Mouse (Mus musculus) embryonic stem cell, embryonic (primary cell): ENCODE measurements around the gene Klhl7.

Experiments used
- CTCF ChIA-PET, 4 experiments: fragments of 300-600 bp in 2 of 4; fragments of 350-600 bp in 2 of 4; sonication (Branson Sonifier 250); formaldehyde crosslinking; loops; one replicate each; lab custom pipeline; 2022; ENCODE audit warnings: inconsistent platforms in 2 of 4; lab: Charles Lee
- POLR2A ChIA-PET, 4 experiments: fragments of 300-600 bp in 2 of 4; fragments of 350-600 bp in 2 of 4; sonication (Branson Sonifier 250); formaldehyde crosslinking; loops; one replicate each; lab custom pipeline; 2022; ENCODE audit warnings: antibody characterized with exemption in 4 of 4, inconsistent platforms in 1 of 4; lab: Charles Lee

Gene Klhl7

DNA sequence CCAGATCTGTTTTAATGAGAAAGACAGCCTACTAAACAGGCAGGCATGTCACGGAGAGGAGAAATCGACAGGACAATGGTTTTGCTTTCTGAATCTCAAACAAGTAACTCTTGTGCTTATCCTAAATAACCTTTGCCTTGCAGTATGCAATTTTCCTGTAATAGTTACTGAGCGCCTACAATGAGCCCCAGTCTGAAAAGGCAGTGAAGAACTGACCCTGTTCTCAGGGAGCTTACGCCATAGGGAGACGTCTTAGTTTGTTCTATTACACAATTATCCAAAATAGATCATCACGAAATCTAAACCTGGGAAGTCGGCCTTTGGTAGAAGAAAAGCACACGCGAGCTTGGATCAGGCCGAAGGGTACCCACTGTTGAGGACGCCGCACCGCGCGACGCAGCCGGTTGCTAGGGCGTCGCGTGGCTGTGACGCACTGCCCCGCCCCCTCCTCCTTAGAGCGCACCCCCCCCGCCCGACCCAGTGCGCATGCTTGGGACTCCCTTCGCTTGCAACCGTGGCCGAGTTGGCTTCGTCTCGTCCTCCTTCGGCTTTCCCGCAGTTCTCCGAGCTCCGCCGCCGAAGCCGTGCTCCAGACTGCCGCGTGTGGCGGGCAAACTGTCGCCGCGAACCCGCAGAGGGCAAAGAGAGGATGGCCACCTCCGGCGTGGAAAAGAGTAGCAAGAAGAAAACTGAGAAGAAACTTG, at the start of gene Klhl7:
Gene Klhl7 (plus strand): TSS at position 500 of the 704 bp plus-strand sequence.
- CTCF ChIA-PET, result interaction anchor here in 3 of 4 experiments (0.6 to 1.3 kb wide), 3 partner anchors 10 to 732 kb away, joined by 3 to 4 read pairs (median 3); no protein-coding TSS in a partner anchor
- POLR2A ChIA-PET, result interaction anchor here (0.5 to 2.1 kb wide), 22 partner anchors 8 to 716 kb away, joined by 3 to 8 read pairs (median 3); partner anchors contain the start of gene Atg9b (in 1 of the 4)

DNA sequence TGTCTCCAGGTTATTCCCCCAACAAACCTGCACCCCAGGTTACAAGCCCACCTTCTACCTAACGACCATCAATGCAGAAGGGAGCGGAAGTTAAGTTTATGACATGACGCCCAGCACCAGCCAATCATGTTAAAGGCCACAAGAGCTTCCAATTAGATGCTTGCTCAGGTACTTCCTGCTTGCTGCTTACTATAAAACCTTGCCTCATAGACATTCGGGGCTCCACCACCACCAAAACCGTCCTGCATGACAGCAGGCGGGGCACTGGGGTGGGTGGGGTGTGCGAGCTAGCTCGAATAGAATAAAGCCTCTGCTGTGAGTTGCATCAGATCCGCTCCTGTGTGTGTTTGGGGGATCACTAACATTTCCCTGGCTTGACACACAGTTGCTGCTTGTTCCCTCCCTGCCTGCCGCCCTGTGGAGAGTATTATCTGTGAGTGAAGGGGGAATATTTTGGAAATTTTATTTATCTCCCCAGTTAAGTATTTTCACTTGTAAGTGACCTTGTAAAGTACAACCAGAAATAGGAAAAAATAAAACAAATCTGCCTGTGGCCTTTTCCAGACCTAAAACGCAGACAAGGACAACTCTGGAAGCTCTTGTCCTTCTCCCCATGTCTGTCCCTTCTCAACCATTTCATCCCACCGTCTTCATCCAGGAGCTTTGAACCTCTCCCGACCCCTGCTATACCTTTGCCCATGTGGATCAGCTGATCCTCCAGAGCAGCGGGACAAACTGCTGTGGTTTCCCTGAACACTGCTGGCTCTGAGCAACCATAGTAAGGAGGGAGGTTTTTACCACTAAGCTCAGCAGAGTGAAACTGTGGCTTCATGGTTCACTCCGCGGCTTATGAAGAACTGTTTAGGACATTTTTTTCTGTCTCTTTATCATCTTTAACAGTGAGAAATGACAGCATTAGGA, 48.4 kb upstream of the Klhl7 start:
- POLR2A ChIA-PET, result interaction anchor here in 3 of 4 experiments (0.6 to 3.0 kb wide), 13 partner anchors 10 to 1616 kb away, joined by 3 to 13 read pairs (median 3); partner anchors contain the start of genes Tmub1 (in 1 of the 3) and Tomm7 (in 1 of the 3)
- CTCF ChIA-PET, result interaction anchor here in 3 of 4 experiments (0.5 to 1.2 kb wide), 5 partner anchors 25 to 373 kb away, joined by 3 to 4 read pairs (median 3); no protein-coding TSS in a partner anchor

DNA sequence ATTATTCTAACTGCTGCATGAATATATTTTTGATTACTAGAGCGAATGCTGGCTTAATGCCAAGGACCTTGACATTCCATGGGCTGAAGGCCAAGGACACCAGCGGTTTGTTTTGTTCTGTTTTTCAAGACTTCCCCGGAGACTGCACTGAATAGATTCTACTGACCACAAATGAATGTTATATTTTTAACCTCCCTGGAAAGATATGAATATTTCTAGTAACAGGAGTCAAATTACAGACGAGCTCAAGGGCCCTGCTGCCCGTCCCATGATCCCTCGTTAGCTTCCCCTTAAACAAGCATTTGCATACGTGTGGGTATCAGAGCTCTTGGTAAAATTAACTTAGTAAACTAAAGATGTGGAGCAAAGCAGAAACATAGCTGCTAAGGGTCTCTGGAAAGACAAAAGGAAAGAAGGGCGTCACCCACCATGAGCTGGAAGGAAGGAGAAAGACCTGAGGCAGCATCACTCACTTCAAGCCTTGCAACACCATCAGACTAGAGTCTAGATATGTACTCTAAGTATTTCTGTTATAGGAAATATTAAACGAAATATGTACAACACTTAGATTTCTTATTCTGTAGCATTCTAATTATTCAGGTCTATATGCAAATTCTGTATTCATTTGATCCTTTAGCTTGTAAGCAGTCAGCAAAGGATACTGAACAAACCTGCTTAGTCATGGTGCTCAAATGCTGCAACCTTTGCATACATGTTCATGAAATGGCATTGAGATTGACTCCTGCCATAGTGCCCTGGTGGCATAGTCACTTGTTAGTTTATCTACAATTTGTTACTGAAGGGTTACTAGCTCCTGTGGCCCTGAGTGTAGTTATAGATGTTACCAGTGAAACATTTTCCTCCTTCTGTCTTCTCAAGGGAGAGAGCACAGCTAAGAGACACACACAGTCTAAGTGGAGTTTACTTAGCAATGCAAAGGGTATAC, 46.9 kb upstream of the Klhl7 start:
- ChIA-PET CTCF (interaction anchor here in 2 of 4 experiments (0.8 to 3.2 kb wide), 3 partner anchors 24 to 419 kb away, joined by 3 to 11 read pairs (median 3); no protein-coding TSS in a partner anchor), POLR2A (interaction anchor here in 2 of 4 experiments (0.6 to 3.0 kb wide), 4 partner anchors 11 to 54 kb away, joined by 4 to 13 read pairs (median 6); no protein-coding TSS in a partner anchor)

DNA sequence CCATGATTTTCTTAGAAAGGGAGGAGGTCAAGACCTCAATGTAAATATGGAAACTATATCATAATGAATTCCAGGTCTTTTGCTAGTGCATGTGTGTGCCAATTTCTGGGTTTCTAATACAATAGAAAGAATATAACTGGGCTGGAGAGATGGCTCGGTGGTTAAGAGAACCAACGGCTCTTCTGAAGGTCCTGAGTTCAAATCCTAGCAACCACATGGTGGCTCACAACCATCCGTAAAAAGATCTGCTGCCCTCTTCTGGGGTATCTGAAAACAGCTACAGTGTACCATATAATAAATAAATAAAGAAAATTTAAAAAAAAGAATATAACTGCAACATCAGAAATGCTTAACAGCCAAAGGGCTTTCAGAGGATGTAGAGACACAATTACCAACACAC, 46.0 kb upstream of the Klhl7 start:
- CTCF ChIA-PET, result interaction anchor here in 1 of 4 experiments (3.2 kb wide), 1 partner anchor 164 kb away, joined by 11 read pairs; no protein-coding TSS in a partner anchor
- POLR2A ChIA-PET, result interaction anchor here in 1 of 4 experiments (0.7 kb wide), 1 partner anchor 10 kb away, joined by 3 read pairs; no protein-coding TSS in a partner anchor

DNA sequence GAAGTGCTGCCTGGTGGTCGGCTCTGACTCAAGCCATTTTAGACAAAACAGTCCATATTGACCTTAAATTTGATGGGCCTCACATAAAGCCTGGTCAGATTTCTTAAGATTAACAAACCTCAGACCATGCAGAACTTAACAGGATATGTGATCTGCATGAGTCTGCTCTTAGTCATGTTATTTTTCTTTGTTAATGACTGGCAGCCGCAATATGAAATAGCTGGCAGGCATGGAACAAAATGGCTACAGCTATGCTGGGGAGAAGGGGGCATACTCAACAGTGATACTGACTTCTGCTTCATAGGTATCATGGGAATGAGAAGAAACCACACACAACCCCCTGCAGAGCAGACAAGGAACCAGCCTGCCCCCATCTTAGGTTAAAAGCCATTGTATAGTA, 43.5 kb upstream of the Klhl7 start:
- POLR2A ChIA-PET, result interaction anchor here in 1 of 4 experiments (0.9 kb wide), 1 partner anchor 43 kb away, joined by 3 read pairs; the partner anchor contains the start of gene Klhl7
- CTCF ChIA-PET, result interaction anchor here in 3 of 4 experiments (0.8 to 1.4 kb wide), 7 partner anchors 15 to 369 kb away, joined by 3 to 5 read pairs (median 4); no protein-coding TSS in a partner anchor

DNA sequence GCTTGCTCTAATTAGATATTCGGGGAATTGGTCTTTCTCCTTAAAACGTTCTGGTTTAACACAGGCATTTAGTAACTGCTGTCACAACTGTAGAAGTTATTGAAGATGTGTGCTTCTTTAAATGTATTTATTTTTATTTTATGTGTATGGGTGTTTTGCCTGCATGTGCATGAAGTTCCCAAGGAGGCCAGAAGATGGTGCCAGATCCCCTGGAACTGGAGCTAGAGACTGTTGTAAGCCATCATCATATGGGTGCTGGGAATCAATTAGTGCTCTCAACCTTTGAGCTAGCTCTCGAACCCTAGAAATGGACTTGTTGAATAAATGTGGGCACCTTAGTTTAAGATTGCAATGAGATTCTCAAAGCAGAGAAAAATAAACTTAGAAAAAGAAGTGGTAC, 42.8 kb upstream of the Klhl7 start:
- ChIA-PET POLR2A (interaction anchor here in 3 of 4 experiments (0.6 to 0.9 kb wide), 6 partner anchors 43 to 1040 kb away, joined by 3 to 5 read pairs (median 4); partner anchors contain the start of gene Klhl7 (in 1 of the 3)), CTCF (interaction anchor here (0.5 to 1.4 kb wide), 18 partner anchors 9 to 642 kb away, joined by 3 to 6 read pairs (median 4); no protein-coding TSS in a partner anchor)

DNA sequence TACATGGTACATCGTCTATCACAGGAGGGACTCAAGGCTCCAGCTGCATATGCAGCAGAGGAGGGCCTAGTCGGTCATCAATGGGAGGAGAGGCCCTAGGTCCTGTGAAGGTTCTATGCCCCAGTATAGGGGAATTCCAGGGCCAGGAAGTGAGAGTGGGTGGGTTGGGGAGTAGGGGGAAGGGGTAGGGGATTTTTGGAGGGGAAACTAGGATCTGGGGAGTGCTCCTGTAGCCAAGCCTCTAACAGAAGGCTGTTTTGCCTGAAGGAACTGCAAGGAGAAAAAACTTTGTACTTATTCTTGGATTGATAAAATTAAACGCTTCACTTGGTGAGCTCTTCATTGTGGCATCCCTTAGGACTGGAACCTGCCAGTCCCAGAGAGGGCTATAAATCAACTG, 39.5 kb upstream of the Klhl7 start:
- ChIA-PET POLR2A (interaction anchor here in 1 of 4 experiments (0.5 to 0.6 kb wide), 2 partner anchors 356 to 464 kb away, joined by 3 read pairs; no protein-coding TSS in a partner anchor), CTCF (interaction anchor here in 1 of 4 experiments (1.1 kb wide), 1 partner anchor 204 kb away, joined by 3 read pairs; no protein-coding TSS in a partner anchor)

DNA sequence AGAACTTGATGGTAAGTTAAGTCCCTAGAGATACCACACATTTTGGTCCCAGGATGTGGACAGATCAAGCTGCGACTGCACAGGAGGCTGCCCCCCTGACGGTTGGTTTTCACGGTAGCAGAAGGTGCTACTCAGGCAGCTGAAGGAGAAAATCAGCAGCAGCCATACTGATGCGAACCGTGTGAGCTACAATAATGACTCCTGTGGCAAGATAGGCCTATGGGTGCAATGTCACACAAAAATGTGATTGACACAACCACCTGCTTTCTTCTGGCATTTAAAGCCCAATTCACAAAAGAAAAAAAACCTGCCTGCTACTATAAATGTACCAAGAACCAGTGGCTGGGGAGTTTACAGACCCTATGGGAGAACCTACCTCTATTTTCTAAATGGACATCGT, 37.4 kb upstream of the Klhl7 start:
- ChIA-PET POLR2A (no interaction called here), CTCF (interaction anchor here in 1 of 4 experiments (0.6 kb wide), 1 partner anchor 204 kb away, joined by 3 read pairs; no protein-coding TSS in a partner anchor)

DNA sequence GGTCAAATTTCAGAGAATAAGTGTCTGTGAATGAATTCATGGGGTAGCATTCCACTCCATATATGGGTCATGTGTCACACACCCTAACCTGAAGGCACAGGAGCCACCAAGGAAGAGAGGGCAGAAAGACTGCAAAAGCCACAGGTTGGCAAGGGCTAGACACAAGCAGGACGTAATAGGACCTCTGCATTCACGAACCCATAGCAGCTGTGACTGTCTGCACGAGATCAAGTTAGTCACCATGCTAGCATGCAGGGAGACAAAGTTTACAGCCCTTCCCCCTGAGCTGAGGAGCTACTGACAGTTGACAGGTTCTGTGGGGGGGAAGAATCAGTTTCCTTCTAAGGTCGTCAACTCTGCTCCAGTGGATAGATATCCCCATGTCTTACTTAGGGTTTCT, 36.9 kb upstream of the Klhl7 start:
- ChIA-PET POLR2A (no interaction called here), CTCF (interaction anchor here in 1 of 4 experiments (0.6 kb wide), 1 partner anchor 203 kb away, joined by 3 read pairs; no protein-coding TSS in a partner anchor)

DNA sequence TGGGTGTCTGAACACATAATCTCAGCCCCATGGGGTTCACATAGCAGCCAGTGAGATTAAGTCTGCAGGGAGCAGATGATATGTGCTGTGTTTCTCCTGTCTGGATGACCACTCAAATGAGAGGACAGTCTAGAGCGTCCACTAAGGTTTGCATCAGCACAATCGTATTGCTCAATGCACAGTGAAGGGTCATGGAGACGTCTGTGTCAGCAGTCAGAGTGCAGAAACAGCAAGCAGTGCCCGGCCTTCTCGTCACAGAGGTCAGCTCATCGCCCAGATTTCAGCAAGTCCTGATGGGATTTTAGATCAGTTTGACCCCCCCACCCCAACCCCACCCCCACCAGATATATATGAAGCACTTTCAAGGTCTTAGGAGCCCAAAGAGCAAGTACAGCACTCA, 31.4 kb upstream of the Klhl7 start:
- POLR2A ChIA-PET, result no interaction called here

DNA sequence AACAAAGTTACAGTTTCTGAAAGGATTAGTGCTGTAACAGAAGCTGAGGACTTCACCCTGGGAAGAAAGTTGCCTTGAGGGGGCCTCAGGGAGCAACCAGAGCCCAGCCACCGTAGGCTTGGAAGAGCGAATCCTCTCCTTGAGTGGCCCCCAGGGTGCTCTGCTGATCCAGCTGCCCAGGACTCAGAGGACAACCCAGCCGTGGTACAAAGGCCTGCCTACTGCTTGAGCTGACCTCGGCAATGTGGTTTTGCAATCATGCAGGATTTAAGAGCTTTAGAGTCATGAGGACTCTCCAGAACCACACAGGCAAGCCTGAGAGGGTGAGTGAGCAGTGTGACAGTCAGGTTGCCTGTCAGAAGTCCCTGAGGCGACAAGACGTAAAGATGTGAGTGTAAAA, 28.4 kb upstream of the Klhl7 start:
- ChIA-PET CTCF (interaction anchor here in 1 of 4 experiments (0.7 kb wide), 1 partner anchor 22 kb away, joined by 3 read pairs; no protein-coding TSS in a partner anchor), POLR2A (no interaction called here)

More for the DNA sequence above, 31.4 kb upstream of the Klhl7 start:
- CTCF ChIA-PET, result interaction anchor here in 1 of 4 experiments (0.6 kb wide), 1 partner anchor 11 kb away, joined by 4 read pairs; no protein-coding TSS in a partner anchor

DNA sequence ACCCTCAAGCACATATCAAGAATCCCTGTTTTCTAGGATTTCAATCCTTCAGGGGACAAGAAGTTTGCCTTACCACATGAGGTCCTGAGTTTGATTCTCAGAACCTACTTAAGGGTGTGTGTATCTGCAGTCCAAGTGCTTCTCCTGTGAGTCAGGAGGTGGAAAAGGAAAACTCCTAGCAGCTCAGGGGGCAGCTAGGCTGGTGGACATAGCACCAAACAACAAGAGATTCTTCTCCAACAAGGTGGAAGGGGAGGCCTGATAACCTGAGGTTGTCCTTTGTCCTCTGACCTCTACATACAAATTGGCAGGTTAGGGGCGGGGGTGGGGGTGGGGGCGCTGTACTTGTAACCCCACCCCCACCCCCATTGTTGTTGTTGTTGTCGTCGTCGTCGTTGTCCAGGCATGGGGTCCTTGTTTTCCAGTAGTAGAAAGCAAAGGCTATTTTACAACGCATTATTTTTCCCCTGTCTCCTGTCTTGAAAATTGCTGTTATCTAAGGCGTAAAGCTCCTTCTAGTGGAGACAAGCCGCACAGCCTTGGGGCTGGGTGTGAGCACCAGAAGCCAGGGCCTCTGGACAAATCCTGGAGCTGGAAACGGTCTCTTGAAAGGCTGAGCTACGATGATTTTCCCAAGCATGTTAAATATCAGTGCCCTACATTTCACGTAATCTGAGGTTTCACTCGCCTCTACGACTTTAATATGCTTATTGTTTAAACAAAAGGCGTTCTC, 23.3 kb upstream of the Klhl7 start:
- ChIA-PET POLR2A (interaction anchor here (0.6 to 1.3 kb wide), 12 partner anchors 9 to 1576 kb away, joined by 3 to 8 read pairs (median 4); partner anchors contain the start of gene Klhl7 (in 3 of the 4)), CTCF (interaction anchor here (0.6 to 1.9 kb wide), 16 partner anchors 11 to 405 kb away, joined by 3 to 16 read pairs (median 4); no protein-coding TSS in a partner anchor)

DNA sequence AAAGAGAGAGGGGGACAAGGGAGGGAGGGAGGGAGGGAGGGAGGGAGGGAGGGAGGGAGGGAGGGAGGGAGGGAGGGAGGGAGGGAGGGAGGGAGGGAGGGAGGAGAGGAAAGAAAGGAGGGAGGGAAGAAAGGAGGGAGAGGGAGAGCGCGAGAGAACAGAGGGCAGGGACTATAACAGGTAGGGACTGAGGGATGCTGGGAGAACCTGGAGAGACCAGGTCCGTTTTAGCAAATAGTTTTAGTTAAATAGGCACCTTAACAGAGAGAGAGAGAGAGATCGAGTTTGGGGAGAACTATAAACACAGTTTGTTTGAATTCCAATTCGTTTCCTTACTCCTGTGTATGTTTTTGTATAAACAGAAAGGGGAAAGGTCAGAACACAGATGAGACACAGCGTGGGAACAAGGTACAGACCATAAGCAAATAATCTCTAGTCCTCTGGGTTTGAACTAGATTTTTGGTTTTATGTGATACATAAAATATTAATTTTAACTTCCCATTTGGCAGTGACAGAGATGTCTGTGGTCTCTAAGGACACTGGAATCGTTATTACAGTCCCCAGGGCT, 22.6 kb upstream of the Klhl7 start:
- CTCF ChIA-PET, result interaction anchor here (0.6 to 1.9 kb wide), 17 partner anchors 12 to 405 kb away, joined by 3 to 16 read pairs (median 3); no protein-coding TSS in a partner anchor
- POLR2A ChIA-PET, result interaction anchor here (0.6 to 1.3 kb wide), 12 partner anchors 10 to 1576 kb away, joined by 3 to 8 read pairs (median 4); partner anchors contain the start of gene Klhl7 (in 3 of the 4)

DNA sequence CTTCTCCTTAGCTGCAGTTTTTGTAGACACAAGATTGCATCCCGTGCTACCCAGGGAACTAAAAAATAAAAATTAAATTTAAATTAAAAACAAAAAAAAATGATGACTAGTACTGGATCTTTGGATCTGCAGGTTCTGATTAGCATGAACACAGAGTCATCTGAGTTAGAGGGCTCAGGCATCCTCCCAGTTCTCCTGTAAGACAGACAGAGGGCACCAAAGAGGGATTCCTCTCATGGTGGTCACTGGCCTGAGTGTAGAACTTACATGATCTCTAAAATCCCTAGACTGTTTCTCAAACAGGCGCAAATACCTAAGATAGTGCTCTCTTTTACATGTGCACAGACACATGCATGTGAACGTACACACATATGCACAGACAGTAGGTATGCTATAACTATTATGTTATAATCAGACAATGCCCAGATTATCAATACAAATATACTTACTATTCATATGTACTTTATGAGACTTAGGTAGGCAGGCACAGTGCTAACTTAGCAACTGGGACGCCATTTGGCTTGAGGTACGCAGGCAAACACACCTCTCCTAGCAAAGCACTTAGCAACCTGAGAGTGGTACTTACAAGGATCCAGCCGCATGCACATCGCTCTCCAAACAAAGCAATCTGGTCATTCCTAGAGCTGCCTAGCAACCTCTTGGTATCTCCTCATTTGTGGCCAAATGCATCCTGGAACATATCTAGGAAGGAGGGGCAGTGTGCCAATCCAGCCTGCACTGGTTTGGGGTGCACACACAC, 21.8 kb upstream of the Klhl7 start:
- CTCF ChIA-PET, result interaction anchor here in 3 of 4 experiments (0.7 to 1.9 kb wide), 3 partner anchors 26 to 188 kb away, joined by 3 to 4 read pairs (median 3); no protein-coding TSS in a partner anchor

More for the DNA sequence above, 21.8 kb upstream of the Klhl7 start:
- POLR2A ChIA-PET, result interaction anchor here in 1 of 4 experiments (1.1 kb wide), 1 partner anchor 217 kb away, joined by 3 read pairs; no protein-coding TSS in a partner anchor
